Mouse (Mus musculus): ENCODE data around the gene Lpp. TPM values are rescaled to one million over a fixed set of nuclear protein-coding genes. Genes with fewer than 3 reads are reported as not detected.

Gene Lpp
- total RNA-seq, 2 experiments from 2014 or later, result 16.6 to 18.6 TPM

Small RNA genes within 50 kb of the gene (microRNA-seq; reads per million reads assigned to microRNA genes)
- 4,700 to 7,203 reads per million in 2 experiments for gene Mir28a

Measured in gastrocnemius, postnatal 36 days (tissue).